Mouse (Mus musculus) MEL (cell line): Measurements from ENCODE around the gene Chmp3. TPM values are rescaled to one million over a fixed set of nuclear protein-coding genes. Genes with fewer than 3 reads are reported as not detected.
A peak's percentile ranks its signal among the peaks of the same experiment; 100 is the strongest.

Source experiments
- DNase-seq: peaks from one replicate; pipeline ENCODE4 v3.0.0; 2011; ENCODE audit warnings: low read depth, low spot score
- H3K27ac ChIP-seq: 2 replicates; pipeline ENCODE4 v1.5.1; 2012; ENCODE audit warnings: low read depth, mild to moderate bottlenecking, control low read depth, low read length, moderate library complexity; ENCODE audit not compliant: control insufficient read depth
- H3K27me3 ChIP-seq, 2 experiments: fragments of 150-350 bp in 1 of 2; sonication (generic) in 1 of 2; 2 replicates each; pipeline ENCODE4 v1.6.1; 2012; ENCODE audit warnings: low read length in 2 of 2, mild to moderate bottlenecking in 2 of 2, improper control_type of control experiment in 1 of 2, moderate library complexity in 1 of 2; ENCODE audit not compliant: insufficient read depth in 2 of 2, control insufficient read depth in 1 of 2
- H3K36me3 ChIP-seq, 2 experiments: 2 replicates each; pipeline ENCODE4 v1.6.1; 2012 to 2014; ENCODE audit warnings: low read length in 2 of 2, improper control_type of control experiment in 1 of 2, inconsistent platforms in 1 of 2, mild to moderate bottlenecking in 1 of 2; ENCODE audit not compliant: insufficient read depth in 2 of 2, control insufficient read depth in 1 of 2
- H3K4me1 ChIP-seq, 2 experiments: fragments of 150-350 bp in 1 of 2; sonication (generic) in 1 of 2; 2 replicates each; pipeline ENCODE4 v1.6.1; 2012; ENCODE audit warnings: low read length in 2 of 2, improper control_type of control experiment in 1 of 2, mild to moderate bottlenecking in 1 of 2; ENCODE audit not compliant: insufficient read depth in 2 of 2, control insufficient read depth in 1 of 2
- H3K4me3 ChIP-seq, 2 experiments: fragments of 150-350 bp in 1 of 2; sonication (generic) in 1 of 2; 2 replicates each; pipeline ENCODE4 v1.5.1; 2012; ENCODE audit warnings: low read depth in 2 of 2, low read length in 2 of 2, mild to moderate bottlenecking in 2 of 2, moderate library complexity in 2 of 2, control low read depth in 1 of 2, improper control_type of control experiment in 1 of 2; ENCODE audit not compliant: control insufficient read depth in 1 of 2, insufficient read depth in 1 of 2
- H3K79me2 ChIP-seq: 2 replicates; pipeline ENCODE4 v1.6.1; 2012; ENCODE audit warnings: mild to moderate bottlenecking, low read length, moderate library complexity; ENCODE audit not compliant: control insufficient read depth, poor library complexity, insufficient read depth
- H3K9ac ChIP-seq: 2 replicates; pipeline ENCODE4 v1.6.1; 2012; ENCODE audit warnings: low read depth, mild to moderate bottlenecking, control low read depth, low read length, moderate library complexity; ENCODE audit not compliant: control insufficient read depth, poor library complexity, severe bottlenecking
- H3K9me3 ChIP-seq: fragments of 150-350 bp; sonication (generic); replicated peaks from 2 replicates; pipeline ENCODE4 v1.6.1; 2012; ENCODE audit warnings: mild to moderate bottlenecking, low read length, improper control_type of control experiment, moderate library complexity; ENCODE audit not compliant: insufficient read depth
- BHLHE40 ChIP-seq: IDR thresholded peaks from 2 replicates; pipeline ENCODE4 v1.6.1; 2012; ENCODE audit warnings: low read depth, mild to moderate bottlenecking, inconsistent platforms, low read length, improper control_type of control experiment, borderline replicate concordance
- CTCF ChIP-seq, 3 experiments: IDR thresholded peaks in 2 of 3; conservative IDR thresholded peaks in 1 of 3; 2 replicates each; pipeline ENCODE4 v1.5.1; 2011 to 2012; ENCODE audit warnings: low read length in 3 of 3, low read depth in 2 of 3, mild to moderate bottlenecking in 2 of 3, improper control_type of control experiment in 1 of 3, inconsistent platforms in 1 of 3, mixed read lengths in 1 of 3, moderate library complexity in 1 of 3; ENCODE audit not compliant: control insufficient read depth in 1 of 3, insufficient read depth in 1 of 3, poor library complexity in 1 of 3, severe bottlenecking in 1 of 3
- ELF1 ChIP-seq: IDR thresholded peaks from 2 replicates; pipeline ENCODE4 v1.6.1; 2014; ENCODE audit warnings: low read depth, mild to moderate bottlenecking, inconsistent platforms, low read length, improper control_type of control experiment, moderate library complexity
- ETS1 ChIP-seq: IDR thresholded peaks from 2 replicates; pipeline ENCODE4 v1.6.1; 2012; ENCODE audit warnings: low read depth, mild to moderate bottlenecking, inconsistent platforms, low read length, improper control_type of control experiment, moderate library complexity
- MAFK ChIP-seq: IDR thresholded peaks from 2 replicates; pipeline ENCODE4 v1.6.1; 2011; ENCODE audit warnings: low read depth, mild to moderate bottlenecking, low read length, improper control_type of control experiment, borderline replicate concordance
- MAX ChIP-seq: IDR thresholded peaks from 2 replicates; pipeline ENCODE4 v1.6.1; 2011; ENCODE audit warnings: low read length, improper control_type of control experiment
- MYB ChIP-seq: IDR thresholded peaks from 2 replicates; pipeline ENCODE4 v1.6.1; 2011; ENCODE audit warnings: mild to moderate bottlenecking, low read depth, low read length, improper control_type of control experiment
- MYC ChIP-seq: IDR thresholded peaks from 2 replicates; pipeline ENCODE4 v1.6.1; 2011; ENCODE audit warnings: low read depth, mild to moderate bottlenecking, low read length, improper control_type of control experiment, moderate library complexity
- NELFE ChIP-seq: IDR thresholded peaks from 2 replicates; pipeline ENCODE4 v1.6.1; 2011; ENCODE audit warnings: low read depth, low read length, improper control_type of control experiment
- NRF1 ChIP-seq: IDR thresholded peaks from 2 replicates; pipeline ENCODE4 v1.6.1; 2014; ENCODE audit warnings: low read depth, mild to moderate bottlenecking, inconsistent platforms, low read length, improper control_type of control experiment, moderate library complexity; ENCODE audit not compliant: poor library complexity, insufficient read depth, severe bottlenecking
- POLR2A ChIP-seq, 2 experiments: IDR thresholded peaks; 2 replicates each; pipeline ENCODE4 v1.6.1; 2011 to 2012; ENCODE audit warnings: low read length in 2 of 2, mild to moderate bottlenecking in 2 of 2, control low read depth in 1 of 2, improper control_type of control experiment in 1 of 2, low read depth in 1 of 2, moderate library complexity in 1 of 2; ENCODE audit not compliant: control insufficient read depth in 1 of 2, insufficient read depth in 1 of 2, poor library complexity in 1 of 2
- RAD21 ChIP-seq: IDR thresholded peaks from 2 replicates; pipeline ENCODE4 v1.6.1; 2011; ENCODE audit warnings: mild to moderate bottlenecking, low read depth, low read length, improper control_type of control experiment
- UBTF ChIP-seq: IDR thresholded peaks from 2 replicates; pipeline ENCODE4 v1.6.1; 2012; ENCODE audit warnings: low read depth, mild to moderate bottlenecking, inconsistent platforms, low read length, improper control_type of control experiment, moderate library complexity, borderline replicate concordance; ENCODE audit not compliant: insufficient read depth
- USF2 ChIP-seq, 2 experiments: IDR thresholded peaks; 2 replicates each; pipeline ENCODE4 v1.6.1; 2011 to 2012; ENCODE audit warnings: improper control_type of control experiment in 2 of 2, low read length in 2 of 2, borderline replicate concordance in 1 of 2, inconsistent platforms in 1 of 2, low read depth in 1 of 2, mild to moderate bottlenecking in 1 of 2; ENCODE audit not compliant: insufficient read depth in 1 of 2
- ZKSCAN1 ChIP-seq: IDR thresholded peaks from 2 replicates; pipeline ENCODE4 v1.6.1; 2012; ENCODE audit warnings: low read depth, mild to moderate bottlenecking, inconsistent platforms, low read length, improper control_type of control experiment, moderate library complexity
- ZMIZ1 ChIP-seq: IDR thresholded peaks from 2 replicates; pipeline ENCODE4 v1.6.1; 2012; ENCODE audit warnings: low read depth, mild to moderate bottlenecking, inconsistent platforms, low read length, improper control_type of control experiment, moderate library complexity
- ZNF384 ChIP-seq: IDR thresholded peaks from 2 replicates; pipeline ENCODE4 v1.6.1; 2012; ENCODE audit warnings: low read depth, mild to moderate bottlenecking, inconsistent platforms, low read length, improper control_type of control experiment
- polyA plus RNA-seq, 2 experiments: library from polyadenylated mRNA; stranded (reverse) in 1 of 2; unstranded in 1 of 2; fragments of >175 nt in 1 of 2; fragments of >200 nt in 1 of 2; gene quantifications; 2 replicates each; pipeline versions ENCODE4 v1.2.1 to v1.2.4; 2012; ENCODE audit warnings: low replicate concordance in 2 of 2, low read depth in 1 of 2; ENCODE audit not compliant: insufficient read length in 2 of 2, insufficient read depth in 1 of 2, missing spikeins in 1 of 2
- total RNA-seq: library from RNA; depleted of rRNA; stranded (reverse); fragments of 300-350 nt; gene quantifications from 2 replicates; pipeline ENCODE4 v1.2.3, GENCODE M21; 2012

Chmp3 gene
- total and polyA plus RNA-seq, 3 experiments = 41.7 to 69.3 TPM; not detected in 1

DNA sequence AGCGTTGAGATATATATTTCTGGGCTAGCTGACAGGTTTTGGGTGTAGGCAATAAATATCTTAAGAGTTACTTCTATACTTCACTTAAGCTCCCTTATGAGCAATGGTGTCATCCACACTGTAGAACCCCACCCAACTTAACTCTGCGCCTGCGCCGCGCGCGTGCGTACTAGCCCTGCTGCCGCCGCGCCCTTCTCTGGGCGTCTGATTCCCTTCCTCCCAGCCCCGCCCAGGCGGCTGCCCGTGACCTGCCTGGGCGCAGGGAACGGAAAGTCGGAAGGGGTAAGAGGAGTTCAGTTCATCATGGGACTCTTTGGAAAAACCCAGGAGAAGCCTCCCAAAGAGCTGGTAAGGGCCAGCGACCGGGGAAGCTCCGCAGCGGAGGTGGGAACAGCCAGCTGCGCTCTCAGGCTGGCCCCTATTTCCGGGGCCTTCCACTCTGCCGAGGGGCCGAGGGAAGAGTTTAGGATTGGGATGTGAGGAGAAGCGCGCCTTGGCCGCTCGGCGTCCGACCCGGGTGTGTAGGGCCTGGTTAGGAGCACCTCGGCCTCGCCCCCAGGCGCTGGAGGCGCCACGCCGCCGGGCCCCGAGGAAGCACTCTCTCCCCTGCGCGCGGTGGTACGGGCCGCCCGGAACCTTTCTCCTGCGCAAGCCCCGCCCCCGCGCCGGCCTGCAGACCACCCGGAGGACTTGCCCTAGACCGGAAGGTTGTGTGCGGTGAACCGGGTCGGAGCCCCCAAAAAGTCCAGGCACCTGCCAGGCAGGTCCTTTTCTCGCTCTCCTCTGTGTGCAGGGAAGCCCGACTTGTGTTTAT is at the start of gene Chmp3 (continued):
- TF ChIP-seq MYC (0 out of 2 replicates have a peak, but pooled peaks have one; percentile 13), NRF1 (peak; percentile 95), NELFE (peak; percentile 92), USF2 (IDR thresholded peaks at IDR 0.05; ENCODE audit: borderline replicate concordance in 1 of 2, insufficient read depth in 1 of 2, low read depth in 1 of 2, low read length in 2 of 2) (no peak)
- TF ChIP-seq, all 39 proteins: peak for 16

DNA sequence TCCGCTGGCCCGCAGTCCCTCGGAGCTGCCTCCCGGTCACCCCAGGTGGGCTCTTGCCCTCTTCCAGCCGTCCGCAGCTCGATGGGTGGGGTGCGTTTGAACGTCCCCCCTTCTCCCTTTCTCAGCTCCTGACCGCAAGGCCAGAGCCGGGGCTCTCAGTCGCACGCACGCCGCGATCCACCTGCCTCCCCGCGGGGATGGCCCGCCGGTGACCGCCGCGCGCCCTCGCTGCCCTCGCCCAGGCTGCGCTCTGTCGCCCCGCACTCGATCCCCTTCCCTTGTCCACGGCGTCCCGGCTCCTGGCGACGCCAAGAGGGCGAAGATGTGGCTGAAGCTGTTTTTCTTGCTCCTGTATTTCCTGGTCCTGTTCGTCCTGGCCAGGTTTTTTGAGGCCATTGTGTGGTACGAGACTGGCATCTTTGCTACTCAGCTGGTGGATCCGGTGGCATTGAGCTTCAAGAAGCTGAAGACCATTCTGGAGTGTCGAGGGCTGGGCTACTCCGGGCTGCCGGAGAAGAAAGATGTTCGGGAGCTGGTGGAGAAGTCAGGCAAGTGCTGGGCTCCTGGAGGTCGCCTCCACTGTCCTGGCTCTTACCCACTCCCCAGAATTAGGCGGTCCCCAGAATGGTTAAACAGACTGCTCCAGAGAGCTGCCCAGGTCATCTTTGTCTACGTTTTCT is 49.1 kb upstream of the Chmp3 start:
- H3K4me1 ChIP-seq = peaks cover 0 to 5% of the 10 kb centered on the region in 2 experiments; a peak in 2 of 4 replicates
- DNase-seq = peak; percentile 63

DNA sequence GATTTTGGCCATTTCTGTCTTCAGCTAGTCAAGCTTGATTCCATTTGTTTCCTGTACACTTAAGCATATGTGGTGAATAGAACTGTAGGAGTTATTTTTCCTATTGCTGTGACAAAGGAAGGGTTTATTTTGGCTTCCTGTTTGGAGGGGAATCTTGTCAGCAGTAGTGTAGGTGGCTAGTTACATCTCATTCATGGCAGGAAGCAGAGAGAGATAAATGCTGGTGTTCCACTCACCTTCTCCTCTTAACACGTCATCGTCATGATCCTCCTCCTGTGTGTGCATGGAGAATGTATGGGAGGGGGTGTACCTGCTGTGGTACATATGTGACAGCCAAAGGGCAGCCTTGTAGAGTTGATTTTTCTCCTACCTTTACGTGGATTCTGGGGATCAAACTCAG is 43.0 kb upstream of the Chmp3 start:
- H3K79me2 ChIP-seq = no peaks in the 10 kb centered on the region
- no peaks in the 10 kb centered on the region for H3K9me3 ChIP-seq
- no peak overlapping the region for H3K9ac ChIP-seq
- H3K36me3 ChIP-seq = peaks cover 2 to 14% of the 10 kb centered on the region in 2 experiments; a peak in 2 of 4 replicates
- H3K27me3 ChIP-seq = no peaks in the 10 kb centered on the region
- no peak for TF ChIP-seq MAX
- no peak for TF ChIP-seq CTCF (IDR thresholded peaks at IDR 0.05 in 2 of 3, conservative IDR thresholded peaks at IDR 0.05 in 1 of 3; ENCODE audit: control insufficient read depth in 1 of 3, insufficient read depth in 1 of 3, low read depth in 2 of 3, low read length in 3 of 3, poor library complexity in 1 of 3, severe bottlenecking in 1 of 3)
- TF ChIP-seq MYB = no peak
- no peak for TF ChIP-seq BHLHE40
- TF ChIP-seq ELF1 = no peak
- TF ChIP-seq USF2 (IDR thresholded peaks at IDR 0.05; ENCODE audit: borderline replicate concordance in 1 of 2, insufficient read depth in 1 of 2, low read depth in 1 of 2, low read length in 2 of 2) = no peak
- no peak for TF ChIP-seq MAFK
- TF ChIP-seq ZKSCAN1 = no peak
- no peak for TF ChIP-seq ETS1
- no peak for TF ChIP-seq NRF1
- no peak for TF ChIP-seq RAD21
- TF ChIP-seq ZMIZ1 = no peak
- TF ChIP-seq ZNF384 = no peak
- H3K4me1 ChIP-seq = peaks cover 0 to 5% of the 10 kb centered on the region in 2 experiments; a peak in 2 of 4 replicates
- no peak for DNase-seq
- no peak overlapping the region for H3K27ac ChIP-seq
- no peak overlapping the region for H3K4me3 ChIP-seq

More for the DNA sequence above, 49.1 kb upstream of the Chmp3 start:
- Histone ChIP-seq H3K9me3 (no peaks in the 10 kb centered on the region), H3K4me3 (peak overlapping the region; percentile 85 to 95), H3K79me2 (peaks cover 7% of the 10 kb centered on the region), H3K36me3 (peaks cover 2 to 12% of the 10 kb centered on the region in 2 experiments; a peak in 2 of 4 replicates), H3K27me3 (peaks cover 0 to 1% of the 10 kb centered on the region in 2 experiments; a peak in 1 of 4 replicates), H3K9ac (peak overlapping the region; percentile 97), H3K27ac (peak overlapping the region; percentile 55)
- no peak for TF ChIP-seq POLR2A (IDR thresholded peaks at IDR 0.05; ENCODE audit: control insufficient read depth in 1 of 2, insufficient read depth in 1 of 2, low read depth in 1 of 2, low read length in 2 of 2, poor library complexity in 1 of 2)
- TF ChIP-seq UBTF = 0 out of 2 replicates have a peak, but pooled peaks have one; percentile 52
